Mouse (Mus musculus) G1E-ER4 (cell line): Measurements from ENCODE around the gene Purb. TPM values are rescaled to one million over a fixed set of nuclear protein-coding genes. Genes with fewer than 3 reads are reported as not detected.

Source experiments
- GATA1 ChIP-seq: IDR thresholded peaks from one replicate; pipeline ENCODE4 v1.8.0; 2012; ENCODE audit warnings: low read length, inconsistent platforms
- polyA plus RNA-seq: library from polyadenylated mRNA; stranded (reverse); fragments of >175 nt; gene quantifications from 2 replicates; pipeline ENCODE4 v1.2.3, GENCODE M21; 2012

Gene Purb
- polyA plus RNA-seq, 1 experiment: 13.5 TPM

GRCm38 (mm10) chr11:6474381-6474780 lies 1.3 kb downstream of the Purb start:
- TF ChIP-seq GATA1: no peak

GRCm38 (mm10) chr11:6472076-6472475 lies 3.6 kb downstream of the Purb start:
- no peak for TF ChIP-seq GATA1

- TF ChIP-seq GATA1: no peak
Measured at GRCm38 (mm10) chr11:6471493-6471892, 4.2 kb downstream of the Purb start.

GRCm38 (mm10) chr11:6471054-6471453 lies 4.7 kb downstream of the Purb start:
- no peak for TF ChIP-seq GATA1

- no peak for TF ChIP-seq GATA1
Measured at GRCm38 (mm10) chr11:6468541-6468940, 7.2 kb downstream of the Purb start.

- TF ChIP-seq GATA1: no peak
Measured at GRCm38 (mm10) chr11:6465122-6465521, 10.6 kb downstream of the Purb start.

- TF ChIP-seq GATA1: no peak
Measured at GRCm38 (mm10) chr11:6463159-6463837, 12.4 kb downstream of the Purb start.

- no peak for TF ChIP-seq GATA1
Measured at GRCm38 (mm10) chr11:6456083-6456482, 19.6 kb downstream of the Purb start.

- no peak for TF ChIP-seq GATA1
Measured at GRCm38 (mm10) chr11:6447493-6447892, 28.2 kb downstream of the Purb start.

- TF ChIP-seq GATA1: no peak
Measured at GRCm38 (mm10) chr11:6445951-6446350, 29.8 kb downstream of the Purb start.

- no peak for TF ChIP-seq GATA1
Measured at GRCm38 (mm10) chr11:6445441-6445840, 30.3 kb downstream of the Purb start.

- no peak for TF ChIP-seq GATA1
Measured at GRCm38 (mm10) chr11:6444077-6444853, 31.5 kb downstream of the Purb start, which contains the start of gene H2afv. H2afv (minus strand) TSS chr11:6444443.

- TF ChIP-seq GATA1: no peak
Measured at GRCm38 (mm10) chr11:6443727-6444076, 32.0 kb downstream of the Purb start.

- no peak for TF ChIP-seq GATA1
Measured at GRCm38 (mm10) chr11:6443102-6443501, 32.6 kb downstream of the Purb start.

GRCm38 (mm10) chr11:6442566-6442965 lies 33.2 kb downstream of the Purb start:
- TF ChIP-seq GATA1: no peak

- no peak for TF ChIP-seq GATA1
Measured at GRCm38 (mm10) chr11:6440171-6440570, 35.5 kb downstream of the Purb start.

GRCm38 (mm10) chr11:6437667-6438066 lies 38.0 kb downstream of the Purb start:
- TF ChIP-seq GATA1: no peak
